Mouse (Mus musculus): ENCODE results near the gene Arl6. TPM values are rescaled to one million over a fixed set of nuclear protein-coding genes. Genes with fewer than 3 reads are reported as not detected.
A peak's percentile ranks its signal among the peaks of the same experiment; 100 is the strongest.

Arl6 gene
- 10 to 100 TPM; 31.0 to 33.2 TPM for total RNA-seq (2021)
- long read RNA-seq, experiment 1, transcript Arl6-201 (8 exons, 1,696 nt) = major isoform, 18 of 19 reads
- long read RNA-seq, experiment 1, partial matches to known transcripts = 1 of 19 reads
- long read RNA-seq, experiment 1, other reads (novel, unspliced or antisense) = 0 of 19 reads
- long read RNA-seq, experiment 2, transcript Arl6-201 (8 exons, 1,696 nt) = major isoform, 5 of 5 reads
- long read RNA-seq, experiment 2, partial matches to known transcripts = 0 of 5 reads
- long read RNA-seq, experiment 2, other reads (novel, unspliced or antisense) = 0 of 5 reads

GRCm38 (mm10) chr16:59639102-59639691, at the start of gene Arl6:
TSS of gene Arl6 (minus strand) at chr16:59639391.
- peak within 1 kb of the TSS; percentile 99 for H3K27ac ChIP-seq
- intact Hi-C loops (cut with DNase I) = no loop called here
- DNase-seq (ENCODE audit: extremely low spot score in 1 of 2, low spot score in 2 of 2) = peak; percentile 94 to 95
- TF ChIP-seq CTCF (IDR thresholded peaks at IDR 0.05) = no peak
- H3K4me3 ChIP-seq = peak within 1 kb of the TSS; percentile 63

DNA sequence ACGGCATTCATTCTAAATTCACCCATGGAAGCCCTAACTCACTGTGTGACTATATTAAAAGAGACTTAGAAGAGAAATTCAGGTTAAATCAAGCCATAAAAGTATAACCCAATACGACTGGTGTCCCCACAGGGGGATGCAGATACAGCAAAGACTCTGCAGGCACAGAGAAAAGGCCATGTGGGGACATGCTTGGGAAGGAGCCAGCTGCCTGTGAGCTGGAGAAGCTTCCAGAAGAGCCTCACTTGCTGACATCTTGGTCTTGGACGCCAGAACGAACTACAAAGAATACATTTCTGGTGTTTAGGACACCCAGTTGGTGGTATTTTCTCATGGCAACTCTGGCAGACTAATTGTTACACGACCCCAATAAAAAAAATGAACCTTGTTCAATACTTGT, 45.9 kb upstream of the Arl6 start:
- no peak for DNase-seq (ENCODE audit: extremely low spot score in 1 of 2, low spot score in 2 of 2)
- intact Hi-C loops (cut with DNase I) = loop anchor here (2.0 to 10.0 kb wide), 3 partner anchors 152 to 920 kb away; partner anchors contain the start of gene Epha6
- H3K4me3 ChIP-seq = no peak overlapping the region
- no peak for TF ChIP-seq CTCF (IDR thresholded peaks at IDR 0.05)
- H3K27ac ChIP-seq = peak overlapping the region; percentile 37; the same call in 1 of the 2 replicates

DNA sequence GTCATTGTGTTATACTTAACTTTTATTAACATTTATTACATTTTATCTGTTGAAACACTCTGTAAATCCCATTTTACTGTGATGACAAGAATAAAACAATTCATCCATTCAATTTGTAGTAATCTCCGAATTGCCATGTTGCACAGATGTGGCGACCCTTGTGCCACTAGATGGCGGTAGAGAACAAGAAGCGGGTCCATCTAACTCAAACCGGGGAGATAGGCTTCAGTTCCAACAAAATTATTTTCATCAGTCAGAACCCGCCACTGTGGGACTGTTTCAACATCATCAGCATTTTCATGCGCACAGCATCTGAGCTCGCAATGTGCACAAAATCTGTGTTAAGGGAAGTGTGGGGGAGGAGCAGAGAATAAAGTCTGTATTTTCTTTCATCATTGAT, 44.2 kb upstream of the Arl6 start:
- intact Hi-C loops (cut with DNase I) = loop anchor here (2.0 to 10.0 kb wide), 2 partner anchors 391 to 855 kb away; no protein-coding TSS in a partner anchor
- peak; percentile 74 to 77 for DNase-seq (ENCODE audit: extremely low spot score in 1 of 2, low spot score in 2 of 2)
- Histone ChIP-seq H3K4me3 (no peak overlapping the region), H3K27ac (no peak overlapping the region)
- TF ChIP-seq CTCF (IDR thresholded peaks at IDR 0.05) = peak; percentile 95

GRCm38 (mm10) chr16:59682216-59682891, 43.2 kb upstream of the Arl6 start:
- TF ChIP-seq CTCF (IDR thresholded peaks at IDR 0.05) = no peak
- DNase-seq (ENCODE audit: extremely low spot score in 1 of 2, low spot score in 2 of 2) = no peak
- Histone ChIP-seq H3K27ac (no peak overlapping the region), H3K4me3 (no peak overlapping the region)
- intact Hi-C loops (cut with DNase I) = loop anchor here (2.0 to 10.0 kb wide), 2 partner anchors 392 to 856 kb away; no protein-coding TSS in a partner anchor

DNA sequence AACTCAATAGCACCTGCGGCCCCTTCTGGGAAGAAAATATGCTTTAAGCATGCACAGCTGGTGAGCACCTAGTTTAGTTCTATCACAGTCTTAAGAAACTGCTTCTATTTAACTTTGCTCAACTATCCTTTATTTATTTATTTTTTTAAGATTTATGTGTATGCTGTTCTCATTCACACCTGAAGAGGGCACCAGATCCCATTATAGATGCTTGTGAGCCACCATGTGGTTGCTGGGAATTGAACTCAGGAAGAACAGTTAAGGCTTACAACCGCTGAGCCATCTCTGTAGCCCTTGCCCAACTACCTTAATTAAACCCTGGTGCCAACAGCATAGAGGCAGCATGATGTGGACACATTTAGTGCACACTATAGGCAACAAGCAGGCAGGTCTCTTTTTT, 27.7 kb upstream of the Arl6 start:
- no peak for DNase-seq (ENCODE audit: extremely low spot score in 1 of 2, low spot score in 2 of 2)
- intact Hi-C loops (cut with DNase I) = no loop called here
- peak; percentile 42 for TF ChIP-seq CTCF (IDR thresholded peaks at IDR 0.05)
- no peak overlapping the region for H3K27ac ChIP-seq
- no peak overlapping the region for H3K4me3 ChIP-seq

DNA sequence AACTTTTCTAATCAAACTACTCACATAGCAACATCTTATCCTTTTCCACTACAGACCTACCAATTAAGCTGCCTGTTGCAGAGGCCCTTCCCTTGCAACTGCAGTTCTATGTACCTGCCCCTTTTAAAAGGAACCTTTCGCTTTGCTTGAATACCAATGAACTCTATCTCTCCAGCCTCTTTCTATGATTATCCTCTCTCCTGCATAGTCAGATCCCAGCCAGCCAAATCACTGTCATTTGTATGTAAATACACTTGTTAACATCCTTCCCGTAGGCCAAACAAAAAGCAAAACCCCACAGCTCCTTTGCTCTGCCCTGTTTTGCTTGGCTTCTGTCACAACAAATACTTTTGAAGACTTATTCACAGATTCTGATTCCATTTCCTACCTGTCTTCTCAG, 4.6 kb upstream of the Arl6 start:
- TF ChIP-seq CTCF (IDR thresholded peaks at IDR 0.05) = no peak
- H3K27ac ChIP-seq = no peak overlapping the region

GRCm38 (mm10) chr16:59639985-59640384, 794 bp upstream of the Arl6 start:
- Histone ChIP-seq H3K4me3 (peak overlapping the region; percentile 63), H3K27ac (no peak overlapping the region)
- no peak for DNase-seq (ENCODE audit: extremely low spot score in 1 of 2, low spot score in 2 of 2)
- intact Hi-C loops (cut with DNase I) = no loop called here
- TF ChIP-seq CTCF (IDR thresholded peaks at IDR 0.05) = no peak

More for the DNA sequence above, 4.6 kb upstream of the Arl6 start:
- H3K4me3 ChIP-seq = no peak overlapping the region
- DNase-seq (ENCODE audit: extremely low spot score in 1 of 2, low spot score in 2 of 2) = no peak
- intact Hi-C loops (cut with DNase I) = no loop called here

DNA sequence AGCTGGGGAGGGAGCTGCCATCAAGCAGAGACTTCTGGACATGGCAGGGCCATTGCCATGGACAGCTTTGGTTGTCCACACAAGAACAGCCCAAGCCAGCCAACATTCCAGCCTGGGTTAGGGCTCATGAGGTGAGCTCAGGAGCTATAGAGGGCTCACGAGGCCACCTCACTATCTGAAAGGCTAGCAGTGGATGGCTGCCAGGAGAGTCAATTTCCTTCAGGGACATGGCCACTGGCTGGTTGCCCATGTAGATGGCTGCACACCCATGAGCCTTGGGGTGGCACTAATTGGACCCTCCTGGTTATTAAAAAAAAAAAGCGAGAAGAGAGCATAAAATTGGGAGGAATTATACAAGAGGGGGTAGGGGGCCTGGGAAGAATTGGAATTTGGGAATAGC, 4.6 kb downstream of the Arl6 start:
- intact Hi-C loops (cut with DNase I) = no loop called here
- Histone ChIP-seq H3K4me3 (no peak overlapping the region), H3K27ac (no peak overlapping the region)
- no peak for DNase-seq (ENCODE audit: extremely low spot score in 1 of 2, low spot score in 2 of 2)
- TF ChIP-seq CTCF (IDR thresholded peaks at IDR 0.05) = no peak

GRCm38 (mm10) chr16:59621554-59621953, 17.6 kb downstream of the Arl6 start:
- TF ChIP-seq CTCF (IDR thresholded peaks at IDR 0.05) = no peak
- Histone ChIP-seq H3K27ac (no peak overlapping the region), H3K4me3 (no peak overlapping the region)
- intact Hi-C loops (cut with DNase I) = no loop called here
- DNase-seq (ENCODE audit: extremely low spot score in 1 of 2, low spot score in 2 of 2) = no peak

DNA sequence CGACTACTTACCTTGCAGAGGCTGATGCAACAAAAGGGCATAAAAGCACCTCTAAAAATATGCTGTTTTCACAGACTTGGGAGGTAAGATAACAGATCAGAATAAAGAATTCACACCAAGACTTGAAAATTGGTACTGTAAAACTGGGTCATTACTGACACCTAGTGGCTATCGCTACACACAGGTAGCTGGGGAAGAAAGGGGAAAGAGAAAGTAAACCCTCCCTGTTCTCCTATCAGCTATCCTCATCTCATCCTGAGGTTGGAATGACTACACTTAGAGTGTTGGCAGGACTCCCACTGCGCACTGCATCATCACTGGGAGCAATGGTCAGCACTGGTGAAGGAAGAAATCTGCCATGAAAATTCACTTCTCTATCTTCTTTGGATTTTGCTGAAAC, 22.0 kb downstream of the Arl6 start:
- intact Hi-C loops (cut with DNase I) = loop anchor here (1.0 to 5.0 kb wide), 3 partner anchors 80 to 196 kb away; no protein-coding TSS in a partner anchor
- H3K27ac ChIP-seq = no peak overlapping the region
- peak; percentile 15 to 29 for DNase-seq (ENCODE audit: extremely low spot score in 1 of 2, low spot score in 2 of 2)
- no peak overlapping the region for H3K4me3 ChIP-seq
- TF ChIP-seq CTCF (IDR thresholded peaks at IDR 0.05) = peak; percentile 84

- intact Hi-C loops (cut with DNase I) = loop anchor here (5.0 kb wide), 1 partner anchor 78 kb away; no protein-coding TSS in a partner anchor
- DNase-seq (ENCODE audit: extremely low spot score in 1 of 2, low spot score in 2 of 2) = no peak
- TF ChIP-seq CTCF (IDR thresholded peaks at IDR 0.05) = no peak
- Histone ChIP-seq H3K27ac (no peak overlapping the region), H3K4me3 (no peak overlapping the region)
Observed at GRCm38 (mm10) chr16:59615675-59616074, 23.5 kb downstream of the Arl6 start.

DNA sequence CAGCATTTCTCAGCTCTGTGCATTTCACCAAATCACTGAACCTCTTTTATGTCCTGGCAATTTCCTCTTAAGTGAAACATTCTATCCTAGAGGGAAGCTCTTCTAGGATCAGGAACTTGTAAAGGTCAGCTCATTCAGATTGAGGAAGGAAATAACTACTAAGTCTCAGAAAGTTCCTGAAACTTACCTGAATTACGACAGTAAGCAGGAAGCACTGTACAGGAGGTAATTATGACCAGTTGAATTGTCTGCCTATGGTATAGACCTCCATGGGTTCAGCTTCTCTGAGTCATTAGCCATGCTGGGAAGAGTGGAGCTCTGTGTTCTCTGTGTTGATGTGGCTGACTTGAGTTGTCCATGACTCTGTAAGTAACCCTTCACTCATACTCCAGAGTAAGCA, 28.4 kb downstream of the Arl6 start:
- intact Hi-C loops (cut with DNase I) = no loop called here
- H3K4me3 ChIP-seq = no peak overlapping the region
- DNase-seq (ENCODE audit: extremely low spot score in 1 of 2, low spot score in 2 of 2) = no peak
- H3K27ac ChIP-seq = no peak overlapping the region
- TF ChIP-seq CTCF (IDR thresholded peaks at IDR 0.05) = no peak
